Mouse (Mus musculus): ENCODE data around the gene Hectd3. TPM values are rescaled to one million over a fixed set of nuclear protein-coding genes. Genes with fewer than 3 reads are reported as not detected.

Gene Hectd3
- polyA plus RNA-seq, 1 experiment from 2014 or later = 6.8 TPM

Other genes with a start within 250 kb of the Hectd3 start
- 19.1 and 22.8 TPM in 2 replicates for gene Toe1, start 187.7 kb upstream of the Hectd3 start, polyA plus RNA-seq (2016; fragmentation: Nextera tagmentation; extraction: Ambion mirVana)
- gene Mutyh, start 187.6 kb upstream of the Hectd3 start, polyA plus RNA-seq (2016; fragmentation: Nextera tagmentation; extraction: Ambion mirVana) = 10.7 and 11.6 TPM in 2 replicates
- 0.66 and 0.74 TPM in 2 replicates for gene Hpdl, start 173.6 kb upstream of the Hectd3 start, polyA plus RNA-seq (2016; fragmentation: Nextera tagmentation; extraction: Ambion mirVana)
- gene Zswim5, start 117.9 kb upstream of the Hectd3 start, polyA plus RNA-seq (2016; fragmentation: Nextera tagmentation; extraction: Ambion mirVana) = 0.50 and 0.79 TPM in 2 replicates
- 90.9 and 92.2 TPM in 2 replicates for gene Urod, start 904 bp upstream of the Hectd3 start, polyA plus RNA-seq (2016; fragmentation: Nextera tagmentation; extraction: Ambion mirVana)
- 25.2 and 29.2 TPM in 2 replicates for gene Eif2b3, start 24.1 kb downstream of the Hectd3 start, polyA plus RNA-seq (2016; fragmentation: Nextera tagmentation; extraction: Ambion mirVana)
- 2.6 and 2.7 TPM in 2 replicates for gene Ptch2, start 100.8 kb downstream of the Hectd3 start, polyA plus RNA-seq (2016; fragmentation: Nextera tagmentation; extraction: Ambion mirVana)
- gene Btbd19, start 130.4 kb downstream of the Hectd3 start, polyA plus RNA-seq (2016; fragmentation: Nextera tagmentation; extraction: Ambion mirVana) = 3.3 and 3.5 TPM in 2 replicates
- gene Tctex1d4, start 131.5 kb downstream of the Hectd3 start, polyA plus RNA-seq (2016; fragmentation: Nextera tagmentation; extraction: Ambion mirVana) = not detected in 2 replicates
- 2.6 TPM in 2 replicates for gene Plk3, start 138.6 kb downstream of the Hectd3 start, polyA plus RNA-seq (2016; fragmentation: Nextera tagmentation; extraction: Ambion mirVana)
- gene Rps8, start 160.9 kb downstream of the Hectd3 start, polyA plus RNA-seq (2016; fragmentation: Nextera tagmentation; extraction: Ambion mirVana) = 612 and 621 TPM in 2 replicates
- gene Kif2c, start 187.3 kb downstream of the Hectd3 start, polyA plus RNA-seq (2016; fragmentation: Nextera tagmentation; extraction: Ambion mirVana) = 51.8 and 53.4 TPM in 2 replicates